Mouse (Mus musculus): ENCODE results near the gene Prelid3b. TPM values are rescaled to one million over a fixed set of nuclear protein-coding genes. Genes with fewer than 3 reads are reported as not detected.

The Prelid3b gene
- total and polyA plus RNA-seq, 2 experiments from 2014 or later: 68.7 to 106 TPM

GRCm38 (mm10) chr2:174428996-174429591 is 43.8 kb downstream of the Prelid3b start:
- H3K4me2 ChIP-seq (ENCODE audit: low read depth): no peak overlapping the region
- TF ChIP-seq CTCF (IDR thresholded peaks at IDR 0.05; ENCODE audit: low read depth): no peak
- DNase-seq: peak; percentile 18
- H3K4me1 ChIP-seq (ENCODE audit: insufficient read depth): no peaks in the 10 kb centered on the region
- WGBS: 35% methylated on average over 10 of the region's 10 CpGs
- H3K4me3 ChIP-seq (ENCODE audit: low read depth, low read length): no peak overlapping the region
- H3K36me3 ChIP-seq (ENCODE audit: insufficient read depth): peaks cover 56% of the 10 kb centered on the region
- ATAC-seq: peak; percentile 66
- no peak overlapping the region for H3K9ac ChIP-seq
- H3K27me3 ChIP-seq (ENCODE audit: insufficient read depth, low read length): no peaks in the 10 kb centered on the region
- H3K9me3 ChIP-seq (ENCODE audit: low read length): no peaks in the 10 kb centered on the region
- no peak overlapping the region for H3K27ac ChIP-seq (ENCODE audit: low read depth, low read length)

DNA sequence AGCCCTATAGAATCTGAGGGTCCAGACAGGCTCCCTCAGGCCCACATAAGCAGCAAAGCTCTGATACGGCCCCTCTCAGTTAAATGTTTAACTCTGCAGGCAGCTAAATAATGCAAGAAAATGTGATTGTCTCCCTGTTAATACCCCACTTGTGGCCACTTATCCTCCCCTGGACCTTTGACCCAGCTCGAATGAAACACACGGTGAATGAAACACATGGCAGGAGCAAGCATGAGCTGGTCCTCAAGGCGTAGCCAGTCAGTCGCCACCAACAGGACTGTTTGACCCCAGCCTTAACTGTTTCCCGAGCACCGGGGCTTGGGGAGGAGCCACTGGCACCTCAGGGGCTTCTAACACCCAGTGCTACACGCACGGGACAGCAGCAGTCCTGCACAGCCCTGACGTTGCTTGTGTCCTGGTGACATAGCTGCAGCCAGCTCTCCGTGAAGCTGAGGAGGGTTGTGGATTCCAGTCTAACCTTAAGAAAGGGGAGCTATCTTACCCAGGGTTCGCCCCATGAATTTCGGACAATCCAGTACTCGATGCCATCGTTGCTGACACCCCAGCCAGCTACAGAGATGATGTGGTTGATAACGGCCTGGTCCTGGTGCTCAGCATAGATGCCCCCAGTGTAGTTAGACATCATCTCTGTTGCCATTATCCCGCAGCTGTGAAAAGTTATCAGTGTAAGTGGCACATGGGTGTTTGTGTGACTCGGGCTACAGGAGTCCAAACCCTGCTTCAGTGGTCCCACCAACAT is 44.6 kb downstream of the Prelid3b start:
- ATAC-seq: no peak

DNA sequence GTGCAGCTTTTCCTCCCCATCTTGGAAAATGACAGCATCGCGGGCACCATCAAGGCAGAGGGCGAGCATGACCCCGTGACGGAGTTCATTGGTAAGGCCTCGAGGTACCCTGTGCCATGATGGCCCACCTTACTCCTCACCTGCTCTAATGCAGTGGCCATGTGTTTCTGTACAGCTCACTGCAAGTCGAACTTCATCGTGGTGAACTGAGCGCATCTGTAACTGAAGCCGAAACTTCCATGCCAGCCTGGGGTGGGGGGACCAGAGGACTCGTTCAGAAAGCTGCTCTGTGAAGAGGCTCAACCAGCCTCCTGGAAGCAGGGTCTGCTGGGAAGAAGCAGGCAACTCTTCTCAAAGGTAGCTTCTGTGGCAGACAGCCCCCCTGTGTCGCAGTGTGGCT is 46.0 kb downstream of the Prelid3b start:
- WGBS: 95% methylated on average over 12 of the region's 12 CpGs
- Histone ChIP-seq H3K4me2 (ENCODE audit: low read depth) (no peak overlapping the region), H3K27me3 (ENCODE audit: insufficient read depth, low read length) (no peaks in the 10 kb centered on the region), H3K4me3 (ENCODE audit: low read depth, low read length) (no peak overlapping the region), H3K4me1 (ENCODE audit: insufficient read depth) (no peaks in the 10 kb centered on the region), H3K9me3 (ENCODE audit: low read length) (no peaks in the 10 kb centered on the region), H3K36me3 (ENCODE audit: insufficient read depth) (peaks cover 68% of the 10 kb centered on the region), H3K9ac (no peak overlapping the region), H3K27ac (ENCODE audit: low read depth, low read length) (no peak overlapping the region)
- ATAC-seq: no peak
- DNase-seq: no peak
- TF ChIP-seq CTCF (IDR thresholded peaks at IDR 0.05; ENCODE audit: low read depth): no peak

More for the DNA sequence above, 44.6 kb downstream of the Prelid3b start:
- no peaks in the 10 kb centered on the region for H3K27me3 ChIP-seq (ENCODE audit: insufficient read depth, low read length)
- no peak for DNase-seq
- H3K27ac ChIP-seq (ENCODE audit: low read depth, low read length): no peak overlapping the region
- no peak overlapping the region for H3K9ac ChIP-seq
- H3K9me3 ChIP-seq (ENCODE audit: low read length): no peaks in the 10 kb centered on the region
- WGBS: 77% methylated on average over 18 of the region's 18 CpGs
- TF ChIP-seq CTCF (IDR thresholded peaks at IDR 0.05; ENCODE audit: low read depth): no peak
- H3K36me3 ChIP-seq (ENCODE audit: insufficient read depth): peaks cover 63% of the 10 kb centered on the region
- no peaks in the 10 kb centered on the region for H3K4me1 ChIP-seq (ENCODE audit: insufficient read depth)
- no peak overlapping the region for H3K4me3 ChIP-seq (ENCODE audit: low read depth, low read length)
- H3K4me2 ChIP-seq (ENCODE audit: low read depth): no peak overlapping the region

GRCm38 (mm10) chr2:174424301-174425085 is 48.4 kb downstream of the Prelid3b start:
- 94% methylated on average over 11 of the region's 11 CpGs for WGBS

GRCm38 (mm10) chr2:174421107-174421506 is 51.8 kb downstream of the Prelid3b start:
- peaks cover 6% of the 10 kb centered on the region for H3K4me1 ChIP-seq (ENCODE audit: insufficient read depth)
- H3K4me2 ChIP-seq (ENCODE audit: low read depth): no peak overlapping the region
- peaks cover 35% of the 10 kb centered on the region for H3K36me3 ChIP-seq (ENCODE audit: insufficient read depth)
- 81% methylated on average over 6 of the region's 6 CpGs for WGBS
- no peak for TF ChIP-seq CTCF (IDR thresholded peaks at IDR 0.05; ENCODE audit: low read depth)
- no peaks in the 10 kb centered on the region for H3K27me3 ChIP-seq (ENCODE audit: insufficient read depth, low read length)
- H3K9ac ChIP-seq: no peak overlapping the region
- H3K27ac ChIP-seq (ENCODE audit: low read depth, low read length): no peak overlapping the region
- ATAC-seq: no peak
- DNase-seq: no peak
- H3K9me3 ChIP-seq (ENCODE audit: low read length): no peaks in the 10 kb centered on the region
- H3K4me3 ChIP-seq (ENCODE audit: low read depth, low read length): no peak overlapping the region

More at GRCm38 (mm10) chr2:174424301-174425085, 48.4 kb downstream of the Prelid3b start:
- H3K9ac ChIP-seq: no peak overlapping the region
- no peaks in the 10 kb centered on the region for H3K9me3 ChIP-seq (ENCODE audit: low read length)
- TF ChIP-seq CTCF (IDR thresholded peaks at IDR 0.05; ENCODE audit: low read depth): no peak
- no peaks in the 10 kb centered on the region for H3K4me1 ChIP-seq (ENCODE audit: insufficient read depth)
- ATAC-seq (no peak), DNase-seq (no peak)
- H3K4me3 ChIP-seq (ENCODE audit: low read depth, low read length): no peak overlapping the region
- H3K36me3 ChIP-seq (ENCODE audit: insufficient read depth): peaks cover 67% of the 10 kb centered on the region
- H3K27ac ChIP-seq (ENCODE audit: low read depth, low read length): no peak overlapping the region
- no peaks in the 10 kb centered on the region for H3K27me3 ChIP-seq (ENCODE audit: insufficient read depth, low read length)
- H3K4me2 ChIP-seq (ENCODE audit: low read depth): no peak overlapping the region

DNA sequence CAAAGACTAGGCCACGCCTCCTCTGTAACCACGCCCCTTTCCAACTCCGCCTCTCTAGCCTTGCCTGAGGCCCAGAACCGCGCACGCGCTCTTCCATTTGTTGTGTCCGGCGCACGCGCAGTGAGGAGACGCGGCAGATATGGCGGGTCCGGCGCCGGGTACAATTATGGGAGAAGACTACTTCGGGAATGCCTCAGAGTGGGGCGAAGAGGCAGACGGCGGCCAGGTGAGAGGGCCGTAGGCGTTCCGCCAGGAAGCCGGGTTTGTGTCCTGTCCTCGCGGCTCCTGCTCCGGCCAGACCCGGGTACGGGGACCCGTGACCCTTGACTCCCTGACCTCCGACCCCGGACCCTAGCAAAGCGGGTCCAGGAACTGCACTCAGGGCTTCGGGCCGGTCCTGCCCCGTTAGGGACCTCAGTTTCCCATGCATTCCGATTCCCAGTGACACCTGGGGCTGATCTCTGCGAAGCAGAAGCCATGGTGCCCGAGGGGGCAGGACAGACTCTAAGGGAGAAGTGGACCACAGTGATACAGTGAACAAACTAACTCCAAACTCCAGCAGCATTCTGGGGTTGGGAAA is 57.1 kb downstream of the Prelid3b start, which contains the start of gene Nelfcd:
Nelfcd (plus strand) TSS at position 74 of the 580 bp plus-strand sequence.
- no peak for TF ChIP-seq CTCF (IDR thresholded peaks at IDR 0.05; ENCODE audit: low read depth)
- H3K9ac ChIP-seq: peak within 1 kb of the TSS; percentile 77
- whole genome bisulfite sequencing: under 1% methylated on average over 39 of the region's 40 CpGs
- H3K36me3 ChIP-seq (ENCODE audit: insufficient read depth): no peaks in the 10 kb centered on the region
- peak; percentile 98 for DNase-seq
- H3K9me3 ChIP-seq (ENCODE audit: low read length): no peaks in the 10 kb centered on the region
- no peaks in the 10 kb centered on the region for H3K27me3 ChIP-seq (ENCODE audit: insufficient read depth, low read length)
- 0 out of 2 replicates have a peak within 1 kb of the TSS, but pooled peaks have one; percentile 29 for H3K27ac ChIP-seq (ENCODE audit: low read depth, low read length)
- peak within 1 kb of the TSS; percentile 80 for H3K4me3 ChIP-seq (ENCODE audit: low read depth, low read length)
- peak within 1 kb of the TSS; percentile 95 for H3K4me2 ChIP-seq (ENCODE audit: low read depth)
- H3K4me1 ChIP-seq (ENCODE audit: insufficient read depth): peaks cover 8% of the 10 kb centered on the region
- ATAC-seq: peak; percentile 98

Other genes starting within 250 kb of the Prelid3b start
- 1,201 and 1,512 TPM in 2 replicates for gene Gnas, start 188.8 kb downstream of the Prelid3b start, total RNA-seq (2014; rRNA removed)
- 1,404 and 1,604 TPM in 2 replicates for gene Gnas, start 188.8 kb downstream of the Prelid3b start, polyA plus RNA-seq (2015; fragmentation: Nextera tagmentation; extraction: Ambion mirVana)
- gene Gm20721, start 126.4 kb downstream of the Prelid3b start, total RNA-seq (2014; rRNA removed): not detected in 2 replicates
- 8.6 and 10.5 TPM in 2 replicates for gene Gm20721, start 126.4 kb downstream of the Prelid3b start, polyA plus RNA-seq (2015; fragmentation: Nextera tagmentation; extraction: Ambion mirVana)
- 45.6 and 65.6 TPM in 2 replicates for gene Nelfcd, start 57.3 kb downstream of the Prelid3b start, total RNA-seq (2014; rRNA removed)
- gene Nelfcd, start 57.3 kb downstream of the Prelid3b start, polyA plus RNA-seq (2015; fragmentation: Nextera tagmentation; extraction: Ambion mirVana): 75.7 and 90.7 TPM in 2 replicates
- gene Ctsz, start 34.0 kb downstream of the Prelid3b start, total RNA-seq (2014; rRNA removed): 53.9 and 59.9 TPM in 2 replicates
- 72.3 and 74.7 TPM in 2 replicates for gene Ctsz, start 34.0 kb downstream of the Prelid3b start, polyA plus RNA-seq (2015; fragmentation: Nextera tagmentation; extraction: Ambion mirVana)
- gene Tubb1, start 22.4 kb downstream of the Prelid3b start, total RNA-seq (2014; rRNA removed): 0.38 TPM in 1 of 2 replicates, not detected in the other
- gene Tubb1, start 22.4 kb downstream of the Prelid3b start, polyA plus RNA-seq (2015; fragmentation: Nextera tagmentation; extraction: Ambion mirVana): 0.11 TPM in 1 of 2 replicates, not detected in the other
- 587 and 783 TPM in 2 replicates for gene Atp5e, start 9.0 kb downstream of the Prelid3b start, total RNA-seq (2014; rRNA removed)
- 714 and 873 TPM in 2 replicates for gene Atp5e, start 9.0 kb downstream of the Prelid3b start, polyA plus RNA-seq (2015; fragmentation: Nextera tagmentation; extraction: Ambion mirVana)
- gene Zfp831, start 170.5 kb upstream of the Prelid3b start, total RNA-seq (2014; rRNA removed): under 0.01 and 0.15 TPM in 2 replicates
- 0.02 TPM in 1 of 2 replicates, not detected in the other for gene Zfp831, start 170.5 kb upstream of the Prelid3b start, polyA plus RNA-seq (2015; fragmentation: Nextera tagmentation; extraction: Ambion mirVana)

All from forebrain, postnatal 0 days (tissue).